Mouse (Mus musculus): ENCODE measurements around the gene Trim37. TPM values are rescaled to one million over a fixed set of nuclear protein-coding genes. Genes with fewer than 3 reads are reported as not detected.
A peak's percentile ranks its signal among the peaks of the same experiment; 100 is the strongest.
"Not testable (repeated sequence)": the region's sequence is repeated elsewhere in the genome, so short reads cannot be mapped to it uniquely, and the experiment has no call there.

The Trim37 gene
- polyA plus RNA-seq, 1 experiment from 2014 or later = 27.6 TPM

- Histone ChIP-seq H3K36me3 (ENCODE audit: control insufficient read depth, insufficient read depth, low read length) (no peaks in the 10 kb centered on the region), H3K27ac (replicated peaks; ENCODE audit: low read depth, low read length) (no peak overlapping the region), H3K4me2 (ENCODE audit: low read depth, low read length) (no peak overlapping the region), H3K4me3 (ENCODE audit: low read depth, low read length) (no peak overlapping the region), H3K4me1 (ENCODE audit: control insufficient read depth, insufficient read depth, low read length) (peaks cover 5% of the 10 kb centered on the region; the same call in 1 of the 2 replicates), H3K27me3 (replicated peaks; ENCODE audit: control insufficient read depth, insufficient read depth, low read length) (no peaks in the 10 kb centered on the region), H3K9ac (ENCODE audit: low read depth, low read length) (no peak overlapping the region), H3K9me3 (ENCODE audit: control insufficient read depth, low read length) (no peaks in the 10 kb centered on the region)
- 76% methylated on average over 6 of the region's 6 CpGs for WGBS
- ATAC-seq (ENCODE audit: low read depth) = no peak
- no peak for DNase-seq (ENCODE audit: low spot score)
Observed at GRCm38 (mm10) chr11:87250132-87250531, 123.3 kb downstream of the Trim37 start.

GRCm38 (mm10) chr11:87253294-87253693, 126.4 kb downstream of the Trim37 start:
- Histone ChIP-seq H3K9ac (ENCODE audit: low read depth, low read length) (no peak overlapping the region), H3K9me3 (ENCODE audit: control insufficient read depth, low read length) (no peaks in the 10 kb centered on the region), H3K4me1 (ENCODE audit: control insufficient read depth, insufficient read depth, low read length) (no peaks in the 10 kb centered on the region), H3K27me3 (replicated peaks; ENCODE audit: control insufficient read depth, insufficient read depth, low read length) (no peaks in the 10 kb centered on the region), H3K36me3 (ENCODE audit: control insufficient read depth, insufficient read depth, low read length) (no peaks in the 10 kb centered on the region), H3K4me2 (ENCODE audit: low read depth, low read length) (no peak overlapping the region), H3K27ac (replicated peaks; ENCODE audit: low read depth, low read length) (no peak overlapping the region), H3K4me3 (ENCODE audit: low read depth, low read length) (no peak overlapping the region)
- 88% methylated on average over 6 of the region's 6 CpGs for WGBS
- DNase-seq (ENCODE audit: low spot score) (no peak), ATAC-seq (ENCODE audit: low read depth) (no peak)

GRCm38 (mm10) chr11:87254149-87254548, 127.3 kb downstream of the Trim37 start:
- no peak overlapping the region for H3K4me2 ChIP-seq (ENCODE audit: low read depth, low read length)
- no peak overlapping the region for H3K9ac ChIP-seq (ENCODE audit: low read depth, low read length)
- DNase-seq (ENCODE audit: low spot score) (peak; percentile 68), ATAC-seq (ENCODE audit: low read depth) (no peak)
- no peak overlapping the region for H3K4me3 ChIP-seq (ENCODE audit: low read depth, low read length)
- H3K27me3 ChIP-seq (replicated peaks; ENCODE audit: control insufficient read depth, insufficient read depth, low read length) = no peaks in the 10 kb centered on the region
- no peaks in the 10 kb centered on the region for H3K9me3 ChIP-seq (ENCODE audit: control insufficient read depth, low read length)
- no peaks in the 10 kb centered on the region for H3K36me3 ChIP-seq (ENCODE audit: control insufficient read depth, insufficient read depth, low read length)
- WGBS = 46% methylated on average over 5 of the region's 5 CpGs
- H3K27ac ChIP-seq (replicated peaks; ENCODE audit: low read depth, low read length) = no peak overlapping the region
- no peaks in the 10 kb centered on the region for H3K4me1 ChIP-seq (ENCODE audit: control insufficient read depth, insufficient read depth, low read length)

- no peaks in the 10 kb centered on the region for H3K4me1 ChIP-seq (ENCODE audit: control insufficient read depth, insufficient read depth, low read length)
- no peaks in the 10 kb centered on the region for H3K36me3 ChIP-seq (ENCODE audit: control insufficient read depth, insufficient read depth, low read length)
- H3K27me3 ChIP-seq (replicated peaks; ENCODE audit: control insufficient read depth, insufficient read depth, low read length) = no peaks in the 10 kb centered on the region
- H3K4me2 ChIP-seq (ENCODE audit: low read depth, low read length) = no peak overlapping the region
- ATAC-seq (ENCODE audit: low read depth) = no peak
- H3K9ac ChIP-seq (ENCODE audit: low read depth, low read length) = no peak overlapping the region
- DNase-seq (ENCODE audit: low spot score) = no peak
- H3K27ac ChIP-seq (replicated peaks; ENCODE audit: low read depth, low read length) = no peak overlapping the region
- H3K9me3 ChIP-seq (ENCODE audit: control insufficient read depth, low read length) = no peaks in the 10 kb centered on the region
- H3K4me3 ChIP-seq (ENCODE audit: low read depth, low read length) = no peak overlapping the region
- 89% methylated on average over 5 of the region's 5 CpGs for WGBS
Observed at GRCm38 (mm10) chr11:87257282-87257681, 130.4 kb downstream of the Trim37 start.

- peaks cover 6% of the 10 kb centered on the region; the same call in 1 of the 2 replicates for H3K4me1 ChIP-seq (ENCODE audit: control insufficient read depth, insufficient read depth, low read length)
- H3K4me3 ChIP-seq (ENCODE audit: low read depth, low read length) = no peak overlapping the region
- H3K9ac ChIP-seq (ENCODE audit: low read depth, low read length) = no peak overlapping the region
- no peaks in the 10 kb centered on the region for H3K9me3 ChIP-seq (ENCODE audit: control insufficient read depth, low read length)
- no peak overlapping the region for H3K4me2 ChIP-seq (ENCODE audit: low read depth, low read length)
- DNase-seq (ENCODE audit: low spot score) (no peak), ATAC-seq (ENCODE audit: low read depth) (no peak)
- no peak overlapping the region for H3K27ac ChIP-seq (replicated peaks; ENCODE audit: low read depth, low read length)
- no peaks in the 10 kb centered on the region for H3K27me3 ChIP-seq (replicated peaks; ENCODE audit: control insufficient read depth, insufficient read depth, low read length)
- 81% methylated on average over 10 of the region's 10 CpGs for WGBS
- no peaks in the 10 kb centered on the region for H3K36me3 ChIP-seq (ENCODE audit: control insufficient read depth, insufficient read depth, low read length)
Observed at GRCm38 (mm10) chr11:87259792-87260191, 132.9 kb downstream of the Trim37 start.

- not testable (repeated sequence) for H3K4me1 ChIP-seq (ENCODE audit: control insufficient read depth, insufficient read depth, low read length); H3K36me3 ChIP-seq (ENCODE audit: control insufficient read depth, insufficient read depth, low read length); H3K9me3 ChIP-seq (ENCODE audit: control insufficient read depth, low read length); H3K27ac ChIP-seq (replicated peaks; ENCODE audit: low read depth, low read length); H3K27me3 ChIP-seq (replicated peaks; ENCODE audit: control insufficient read depth, insufficient read depth, low read length); H3K9ac ChIP-seq (ENCODE audit: low read depth, low read length); ATAC-seq (ENCODE audit: low read depth); H3K4me3 ChIP-seq (ENCODE audit: low read depth, low read length); H3K4me2 ChIP-seq (ENCODE audit: low read depth, low read length); DNase-seq (ENCODE audit: low spot score)
- WGBS = 65% methylated on average over 4 of the region's 4 CpGs
Observed at GRCm38 (mm10) chr11:87261705-87262104, 134.8 kb downstream of the Trim37 start.

- Histone ChIP-seq H3K27ac (replicated peaks; ENCODE audit: low read depth, low read length) (no peak overlapping the region), H3K4me2 (ENCODE audit: low read depth, low read length) (no peak overlapping the region), H3K9me3 (ENCODE audit: control insufficient read depth, low read length) (no peaks in the 10 kb centered on the region), H3K9ac (ENCODE audit: low read depth, low read length) (no peak overlapping the region), H3K4me1 (ENCODE audit: control insufficient read depth, insufficient read depth, low read length) (peaks cover 6% of the 10 kb centered on the region; the same call in 1 of the 2 replicates), H3K36me3 (ENCODE audit: control insufficient read depth, insufficient read depth, low read length) (no peaks in the 10 kb centered on the region), H3K4me3 (ENCODE audit: low read depth, low read length) (no peak overlapping the region), H3K27me3 (replicated peaks; ENCODE audit: control insufficient read depth, insufficient read depth, low read length) (no peaks in the 10 kb centered on the region)
- WGBS = 17% methylated on average over 7 of the region's 7 CpGs
- no peak for DNase-seq (ENCODE audit: low spot score)
- ATAC-seq (ENCODE audit: low read depth) = no peak
Observed at GRCm38 (mm10) chr11:87263946-87264345, 137.1 kb downstream of the Trim37 start.

GRCm38 (mm10) chr11:87266246-87266645, 139.4 kb downstream of the Trim37 start:
- Histone ChIP-seq H3K4me2 (ENCODE audit: low read depth, low read length) (no peak overlapping the region), H3K9me3 (ENCODE audit: control insufficient read depth, low read length) (no peaks in the 10 kb centered on the region), H3K4me1 (ENCODE audit: control insufficient read depth, insufficient read depth, low read length) (peaks cover 6% of the 10 kb centered on the region; the same call in 1 of the 2 replicates), H3K27me3 (replicated peaks; ENCODE audit: control insufficient read depth, insufficient read depth, low read length) (no peaks in the 10 kb centered on the region), H3K36me3 (ENCODE audit: control insufficient read depth, insufficient read depth, low read length) (no peaks in the 10 kb centered on the region), H3K27ac (replicated peaks; ENCODE audit: low read depth, low read length) (no peak overlapping the region), H3K9ac (ENCODE audit: low read depth, low read length) (no peak overlapping the region), H3K4me3 (ENCODE audit: low read depth, low read length) (no peak overlapping the region)
- DNase-seq (ENCODE audit: low spot score) (no peak), ATAC-seq (ENCODE audit: low read depth) (no peak)
- WGBS = 57% methylated on average over 4 of the region's 4 CpGs

- Histone ChIP-seq H3K4me1 (ENCODE audit: control insufficient read depth, insufficient read depth, low read length) (peaks cover 6% of the 10 kb centered on the region; the same call in 1 of the 2 replicates), H3K4me3 (ENCODE audit: low read depth, low read length) (no peak overlapping the region), H3K27ac (replicated peaks; ENCODE audit: low read depth, low read length) (no peak overlapping the region), H3K36me3 (ENCODE audit: control insufficient read depth, insufficient read depth, low read length) (no peaks in the 10 kb centered on the region), H3K27me3 (replicated peaks; ENCODE audit: control insufficient read depth, insufficient read depth, low read length) (no peaks in the 10 kb centered on the region), H3K4me2 (ENCODE audit: low read depth, low read length) (no peak overlapping the region), H3K9me3 (ENCODE audit: control insufficient read depth, low read length) (0 out of 2 replicates have a peak, but pooled peaks cover 3% of the 10 kb centered on the region), H3K9ac (ENCODE audit: low read depth, low read length) (no peak overlapping the region)
- DNase-seq (ENCODE audit: low spot score) = no peak
- WGBS = 90% methylated on average over 2 of the region's 2 CpGs
- no peak for ATAC-seq (ENCODE audit: low read depth)
Observed at GRCm38 (mm10) chr11:87268803-87269202, 141.9 kb downstream of the Trim37 start.

Measured in embryonic facial prominence, embryonic 14.5 days (tissue).